Mouse (Mus musculus) myocyte (in vitro differentiated cells): ENCODE measurements at regions not wholly inside any gene's neighbourhood (a gene's known extent, or its start where the extent isn't known, plus 50 kb on each side); places are given as distances from the start of the nearest gene placed in this dataset.

Experiments
- MYOD1 ChIP-seq, 3 experiments: IDR thresholded peaks; one replicate each; pipeline ENCODE4 v1.6.1; 2011; ENCODE audit warnings: control low read depth in 2 of 3, low read depth in 2 of 3, mild to moderate bottlenecking in 2 of 3, moderate library complexity in 1 of 3; ENCODE audit not compliant: insufficient read length in 2 of 3, control insufficient read depth in 1 of 3
- SRF ChIP-seq: IDR thresholded peaks from one replicate; pipeline ENCODE4 v1.6.1; 2011; ENCODE audit warnings: low read depth; ENCODE audit not compliant: control insufficient read depth, insufficient read length
- USF1 ChIP-seq: IDR thresholded peaks from one replicate; pipeline ENCODE4 v1.6.1; 2011; ENCODE audit warnings: low read depth, mild to moderate bottlenecking, control low read depth, moderate library complexity

- TF ChIP-seq MYOD1 (IDR thresholded peaks at IDR 0.05; ENCODE audit: control insufficient read depth in 1 of 3, insufficient read length in 2 of 3, low read depth in 2 of 3) (no peak), SRF (no peak), USF1 (no peak)
Observed at GRCm38 (mm10) chr15:24154291-24154690, 1259.3 kb downstream of the Basp1 start.
